Mouse (Mus musculus) brain, adult 10 weeks (tissue): ENCODE measurements around the gene Ttll5. TPM values are rescaled to one million over a fixed set of nuclear protein-coding genes. Genes with fewer than 3 reads are reported as not detected.

Source experiments
- polyA plus RNA-seq: library from polyadenylated mRNA; stranded (reverse); fragments of 350-450 nt; fragmentation: Illumina TruSeq; extraction: RNeasy Lipid Tissue Mini Kit (QIAGEN cat#74804); gene quantifications from one replicate; pipeline ENCODE4 v1.2.3, GENCODE M21; 2015; ENCODE audit warnings: low read depth, low replicate concordance

Gene Ttll5
- 31.2 TPM for polyA plus RNA-seq

DNA sequence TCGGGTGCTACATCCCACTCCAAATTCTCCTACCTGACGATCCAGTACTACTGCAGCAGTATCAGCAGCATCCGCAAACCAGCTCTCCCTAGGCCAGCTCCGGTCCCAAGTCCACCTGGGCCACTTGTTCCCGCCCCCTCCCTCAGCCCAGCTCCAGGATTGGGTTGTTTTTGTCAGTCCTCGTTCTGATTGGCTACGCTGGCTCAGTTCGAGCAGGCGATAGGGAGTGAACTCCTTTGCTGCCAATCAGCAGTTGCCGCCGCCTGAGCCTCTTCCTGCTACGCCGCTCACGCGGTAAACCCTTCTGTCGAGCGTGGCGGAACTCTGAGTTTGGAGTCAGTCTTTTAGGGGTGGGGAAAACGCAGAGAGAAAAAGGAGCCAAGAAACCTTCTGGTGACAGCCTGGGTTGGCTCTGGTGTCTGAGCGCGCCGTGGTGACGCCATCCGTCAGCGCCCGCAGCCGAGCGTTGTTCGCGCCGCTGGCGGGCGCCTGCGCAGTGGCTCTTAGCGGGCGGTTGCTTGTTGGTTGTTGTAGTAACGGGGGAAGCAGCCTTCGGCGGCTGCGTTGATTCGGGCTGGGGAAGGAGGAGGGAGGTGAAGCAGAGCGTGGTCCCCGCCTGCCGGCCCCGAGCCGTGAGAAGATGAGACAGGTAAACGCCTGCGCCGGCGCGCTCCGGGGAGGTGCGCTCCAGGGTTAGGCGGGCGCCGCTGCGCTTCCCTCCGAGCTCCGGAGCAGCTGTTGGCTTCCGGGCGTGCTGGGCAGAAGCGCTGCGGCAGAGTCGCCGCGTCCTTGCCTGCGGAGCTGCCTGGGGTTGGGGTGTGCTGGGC lies at the start of gene Ttll5, which contains the start of gene Erg28:
Ttll5 (plus strand) TSS at position 222 of the 827 bp plus-strand sequence.
Erg28 (minus strand) TSS at position 113 of the 827 bp plus-strand sequence.

DNA sequence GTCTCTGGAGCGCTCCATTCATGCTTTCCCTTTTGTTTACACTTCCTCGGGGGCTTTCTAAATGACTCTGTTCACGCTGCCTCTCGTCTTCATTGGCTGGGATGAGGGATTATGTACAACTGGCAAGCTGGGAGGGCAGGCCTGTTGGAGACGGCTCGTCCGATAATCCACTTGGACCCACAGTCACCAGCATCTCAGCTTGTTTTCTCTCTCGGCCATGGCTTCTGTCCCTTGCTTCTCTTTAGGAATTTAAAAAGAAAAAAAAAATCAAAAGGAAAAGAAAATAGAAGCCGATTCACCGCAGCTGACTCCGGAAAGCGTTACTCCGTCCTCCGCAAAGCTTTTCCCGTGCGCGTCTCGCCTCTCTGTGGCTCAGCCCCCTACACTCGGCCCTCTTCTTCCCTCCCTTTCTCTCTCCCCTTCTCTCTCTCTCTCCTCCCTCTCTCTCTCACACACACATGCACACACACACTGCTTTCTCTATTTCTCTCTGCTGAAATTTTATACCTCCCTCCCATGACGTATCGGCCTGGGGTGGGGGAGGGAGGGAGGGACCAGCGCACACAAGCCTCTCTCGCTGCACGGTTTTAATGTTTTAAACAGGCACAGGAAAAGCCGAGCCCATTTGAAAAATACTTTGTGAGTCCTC lies 254.2 kb downstream of the Ttll5 start, which contains the start of gene Tgfb3:
Tgfb3 (minus strand) TSS at position 489 of the 649 bp plus-strand sequence.

DNA sequence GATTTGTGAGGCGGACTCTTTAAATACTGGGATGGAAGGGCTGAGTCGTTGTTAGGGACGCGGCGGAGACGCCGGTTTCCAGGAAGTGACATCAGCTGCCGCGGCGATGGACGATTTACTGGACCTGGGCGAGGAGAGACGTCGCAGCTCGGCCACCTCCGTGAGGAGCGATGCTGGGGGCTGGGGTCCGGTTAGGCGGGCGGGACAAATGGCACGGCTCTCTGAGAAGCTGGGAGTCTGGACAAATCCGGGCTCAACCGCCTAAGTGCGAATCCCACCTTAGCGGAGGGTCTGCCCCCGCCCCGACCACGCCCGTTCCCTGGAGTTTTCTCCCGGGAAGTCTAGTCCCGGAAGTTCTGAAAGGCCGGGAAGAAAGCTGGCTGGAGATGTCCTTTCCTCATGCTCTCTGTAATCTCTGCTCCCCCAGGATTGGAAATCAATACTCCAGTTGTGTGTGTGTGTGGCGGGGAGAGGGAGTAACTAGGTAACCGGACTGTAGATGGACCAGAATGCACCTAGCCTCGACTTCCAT lies 258.1 kb downstream of the Ttll5 start, which contains the start of gene Ift43:
Ift43 (plus strand) TSS at position 61 of the 532 bp plus-strand sequence.

Other genes starting within 250 kb of the Ttll5 start
- 55.7 TPM for gene Jdp2, start 225.6 kb upstream of the Ttll5 start, polyA plus RNA-seq
- not detected for gene Batf, start 138.0 kb upstream of the Ttll5 start, polyA plus RNA-seq
- gene Flvcr2, start 78.1 kb upstream of the Ttll5 start, polyA plus RNA-seq: 2.4 TPM
- gene Erg28, start 109 bp upstream of the Ttll5 start, polyA plus RNA-seq: 82.8 TPM